ENCODE assay signal across 8 mouse cellular contexts in genomic region chr1:167689232-167689261, GRCm38 (mm10). TPM values are rescaled to one million over a fixed set of nuclear protein-coding genes. Genes with fewer than 3 reads are reported as not detected.
DNase-seq lines count a peak whose midpoint lies in the region; ATAC-seq and TF ChIP-seq lines count a peak whose summit lies in the region.

TSS of gene Lmx1a (plus strand) at chr1:167689237.

- H3K9ac ChIP-seq in embryonic facial prominence, embryonic 13.5 days = peak within 1 kb of the TSS; percentile 71
- H3K9ac ChIP-seq in hindbrain, embryonic 16.5 days (ENCODE audit: low read depth, low read length) = peak within 1 kb of the TSS; percentile 46
- H3K9ac ChIP-seq in midbrain, embryonic 13.5 days (replicated peaks) = peak within 1 kb of the TSS; percentile 68

- no peak for TF ChIP-seq POLR2A in kidney, adult 2 months (IDR thresholded peaks at IDR 0.05; ENCODE audit: low read depth, low read length)

- WGBS in kidney, adult 2 months = 4% methylated on average over 3 of the region's 3 CpGs
- 0% methylated on average over 3 of the region's 3 CpGs for WGBS in embryonic facial prominence, embryonic 13.5 days
- 0% methylated on average over 3 of the region's 3 CpGs for WGBS in hindbrain, embryonic 16.5 days
- WGBS in midbrain, embryonic 13.5 days = 0% methylated on average over 3 of the region's 3 CpGs

- ATAC-seq in embryonic facial prominence, embryonic 13.5 days (ENCODE audit: insufficient number of reproducible peaks, insufficient read depth, low FRiP score, low TSS enrichment, low read depth) = no peak
- no peak for ATAC-seq in hindbrain, embryonic 16.5 days
- no peak for ATAC-seq in midbrain, embryonic 13.5 days

- no peak within 1 kb of the TSS for H3K27ac ChIP-seq in kidney, adult 2 months (ENCODE audit: insufficient read depth, low read depth, low read length)
- no peak within 1 kb of the TSS for H3K27ac ChIP-seq in embryonic facial prominence, embryonic 13.5 days
- H3K27ac ChIP-seq in hindbrain, embryonic 16.5 days (ENCODE audit: low read depth, low read length) = no peak within 1 kb of the TSS
- H3K27ac ChIP-seq in midbrain, embryonic 13.5 days = peak within 1 kb of the TSS; percentile 77

- peak within 1 kb of the TSS; percentile 95 for H3K4me2 ChIP-seq in embryonic facial prominence, embryonic 13.5 days
- H3K4me2 ChIP-seq in hindbrain, embryonic 16.5 days (ENCODE audit: low read length) = peak within 1 kb of the TSS; percentile 74
- H3K4me2 ChIP-seq in midbrain, embryonic 13.5 days (replicated peaks) = peak within 1 kb of the TSS; percentile 71

- H3K27me3 ChIP-seq in kidney, adult 2 months (replicated peaks; ENCODE audit: control insufficient read depth, insufficient read depth, low read length) = peaks cover 9% of the 10 kb centered on the region
- peaks cover 83% of the 10 kb centered on the region for H3K27me3 ChIP-seq in embryonic facial prominence, embryonic 13.5 days
- peaks cover 20% of the 10 kb centered on the region for H3K27me3 ChIP-seq in hindbrain, embryonic 16.5 days (replicated peaks; ENCODE audit: control insufficient read depth, insufficient read depth, low read length)
- H3K27me3 ChIP-seq in midbrain, embryonic 13.5 days = peaks cover 81% of the 10 kb centered on the region

- no peaks in the 10 kb centered on the region for H3K36me3 ChIP-seq in kidney, adult 2 months (ENCODE audit: control insufficient read depth, insufficient read depth, low read length)
- H3K36me3 ChIP-seq in embryonic facial prominence, embryonic 13.5 days = no peaks in the 10 kb centered on the region
- H3K36me3 ChIP-seq in hindbrain, embryonic 16.5 days (ENCODE audit: control insufficient read depth, insufficient read depth, low read length) = no peaks in the 10 kb centered on the region
- H3K36me3 ChIP-seq in midbrain, embryonic 13.5 days = no peaks in the 10 kb centered on the region

- DNase-seq in kidney, adult 2 months = no peak
- DNase-seq in kidney, adult 11 months = no peak
- DNase-seq in right cerebral cortex, adult 2 months (ENCODE audit: low spot score in 2 of 2) = no peak
- no peak for DNase-seq in gastrocnemius, postnatal 36 days
- no peak for DNase-seq in frontal cortex, postnatal 10 days (ENCODE audit: low spot score in 2 of 2)

- H3K9me3 ChIP-seq in embryonic facial prominence, embryonic 13.5 days = peaks cover 2% of the 10 kb centered on the region; the same call in 1 of the 2 replicates
- H3K9me3 ChIP-seq in hindbrain, embryonic 16.5 days (ENCODE audit: control insufficient read depth, low read length) = peaks cover 5% of the 10 kb centered on the region
- peaks cover 5% of the 10 kb centered on the region; the same call in 1 of the 2 replicates for H3K9me3 ChIP-seq in midbrain, embryonic 13.5 days

- 0 out of 2 replicates have a peak, but pooled peaks cover 3% of the 10 kb centered on the region for H3K4me1 ChIP-seq in kidney, adult 2 months (ENCODE audit: control insufficient read depth, insufficient read depth, low read length)
- H3K4me1 ChIP-seq in embryonic facial prominence, embryonic 13.5 days = peaks cover 22% of the 10 kb centered on the region
- H3K4me1 ChIP-seq in hindbrain, embryonic 16.5 days (ENCODE audit: control insufficient read depth, insufficient read depth, low read depth, low read length) = peaks cover 18% of the 10 kb centered on the region
- peaks cover 32% of the 10 kb centered on the region for H3K4me1 ChIP-seq in midbrain, embryonic 13.5 days (replicated peaks)

- intact Hi-C loops in gastrocnemius, postnatal 36 days (cut with DNase I) = no loop called here

- TF ChIP-seq CTCF in kidney, adult 2 months (conservative IDR thresholded peaks at IDR 0.05; ENCODE audit: insufficient read depth, insufficient read length, low read depth, low read length) = no peak

- peak within 1 kb of the TSS; percentile 28; the same call in 1 of the 2 replicates for H3K4me3 ChIP-seq in kidney, adult 2 months (ENCODE audit: insufficient read depth, low read depth, low read length)
- peak within 1 kb of the TSS; percentile 59 for H3K4me3 ChIP-seq in embryonic facial prominence, embryonic 13.5 days
- H3K4me3 ChIP-seq in hindbrain, embryonic 16.5 days (ENCODE audit: low read length) = peak within 1 kb of the TSS; percentile 45
- peak within 1 kb of the TSS; percentile 49 for H3K4me3 ChIP-seq in midbrain, embryonic 13.5 days (replicated peaks)

RNA-seq across cellular contexts. Expression of gene Lmx1a, which starts in this region (rescaled TPM):
- polyA plus RNA-seq in kidney, adult 2 months (2012; rRNA removed) = 0.02 and 0.07 TPM in 2 replicates
- 0.63 and 0.76 TPM in 2 replicates for polyA plus RNA-seq in embryonic facial prominence, embryonic 13.5 days (2015; fragmentation: Nextera tagmentation; extraction: Ambion mirVana)
- polyA plus RNA-seq in hindbrain, embryonic 16.5 days (2015; fragmentation: Nextera tagmentation; extraction: Ambion mirVana) = 7.0 and 7.1 TPM in 2 replicates
- 15.0 and 19.6 TPM in 2 replicates for polyA plus RNA-seq in midbrain, embryonic 13.5 days (2015; fragmentation: Nextera tagmentation; extraction: Ambion mirVana)
- total RNA-seq in gastrocnemius, postnatal 36 days (2021) = under 1 TPM; 0.25 to 0.28 TPM
